Mouse (Mus musculus) ES-E14 (cell line): ENCODE results near the gene Atp2a3.

Experiments
- CHD2 ChIP-seq: IDR thresholded peaks from 2 replicates; pipeline ENCODE4 v1.6.1; 2014; ENCODE audit warnings: mild to moderate bottlenecking, low read depth, low read length, inconsistent platforms
- HCFC1 ChIP-seq: IDR thresholded peaks from 2 replicates; pipeline ENCODE4 v1.6.1; 2012; ENCODE audit warnings: low read length, inconsistent platforms, borderline replicate concordance; ENCODE audit not compliant: insufficient read depth
- ZC3H11A ChIP-seq: IDR thresholded peaks from 2 replicates; pipeline ENCODE4 v1.6.1; 2012; ENCODE audit warnings: low read depth, mild to moderate bottlenecking, inconsistent platforms, low read length, borderline replicate concordance
- ZNF384 ChIP-seq: IDR thresholded peaks from 2 replicates; pipeline ENCODE4 v1.6.1; 2012; ENCODE audit warnings: low read depth, low read length, inconsistent platforms

DNA sequence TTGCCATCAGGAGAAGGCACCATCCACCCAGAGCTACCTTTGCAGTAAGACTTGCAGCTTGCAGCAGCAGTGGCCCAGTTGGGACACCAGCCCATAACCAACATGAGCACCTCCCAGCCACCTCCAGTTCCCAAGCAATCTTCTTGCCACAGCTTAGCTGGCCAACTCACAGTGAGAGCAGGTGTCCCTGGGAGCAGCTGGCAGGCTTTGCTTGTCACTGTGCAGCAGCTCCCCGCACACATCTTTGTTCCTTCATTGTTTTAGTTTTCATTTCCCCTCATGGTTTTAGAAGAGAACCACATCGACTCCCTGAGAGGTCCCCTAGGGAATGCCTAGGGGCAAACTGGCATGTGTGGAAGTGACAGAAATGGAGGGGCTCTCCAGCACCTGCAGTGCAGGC lies 35.9 kb upstream of the Atp2a3 start:
- TF ChIP-seq HCFC1 (no peak), ZC3H11A (no peak), CHD2 (no peak), ZNF384 (no peak)
